Mouse (Mus musculus) forebrain, embryonic 13.5 days (tissue): Measurements from ENCODE around the gene Jarid2. TPM values are rescaled to one million over a fixed set of nuclear protein-coding genes. Genes with fewer than 3 reads are reported as not detected.

ENCODE experiments used
- ATAC-seq: fragments of 200-750 bp; cut with Nextera tagmentation; 2 replicates; pipeline ENCODE4 v1.8.0; 2017
- H3K27ac ChIP-seq: fragments of 300-500 bp; sonication (generic); 2 replicates; pipeline ENCODE4 v1.5.1; 2015; ENCODE audit warnings: inconsistent platforms, mild to moderate bottlenecking, moderate library complexity
- H3K27me3 ChIP-seq: fragments of 300-500 bp; sonication (generic); 2 replicates; pipeline ENCODE4 v1.6.1; 2015; ENCODE audit warnings: mild to moderate bottlenecking, inconsistent platforms
- H3K36me3 ChIP-seq: fragments of 300-500 bp; sonication (generic); 2 replicates; pipeline ENCODE4 v1.6.1; 2015; ENCODE audit warnings: mild to moderate bottlenecking, inconsistent platforms; ENCODE audit not compliant: poor library complexity, severe bottlenecking
- H3K4me1 ChIP-seq: fragments of 300-500 bp; sonication (generic); 2 replicates; pipeline ENCODE4 v1.6.1; 2015; ENCODE audit warnings: inconsistent platforms
- H3K4me2 ChIP-seq: fragments of 300-500 bp; sonication (generic); 2 replicates; pipeline ENCODE4 v1.6.1; 2015; ENCODE audit warnings: inconsistent platforms, mild to moderate bottlenecking, moderate library complexity
- H3K4me3 ChIP-seq: fragments of 300-500 bp; sonication (generic); 2 replicates; pipeline ENCODE4 v1.5.1; 2015; ENCODE audit warnings: mild to moderate bottlenecking, inconsistent platforms
- H3K9ac ChIP-seq: fragments of 300-500 bp; sonication (generic); 2 replicates; pipeline ENCODE4 v1.6.1; 2015; ENCODE audit warnings: mild to moderate bottlenecking, inconsistent platforms
- H3K9me3 ChIP-seq: fragments of 300-500 bp; sonication (generic); replicated peaks from 2 replicates; pipeline ENCODE4 v1.6.1; 2016; ENCODE audit warnings: inconsistent platforms
- WGBS: fragments of 180-500 bp; shearing (Covaris S2); methylation state at CpG from one replicate; pipeline ENCODE4 v1.1.7; 2015; 5-methylcytosine and 5-hydroxymethylcytosine counted together
- polyA plus RNA-seq: library from polyadenylated mRNA; unstranded; fragments of >200 nt; fragmentation: Nextera tagmentation; extraction: Ambion mirVana; gene quantifications from 2 replicates; pipeline ENCODE4 v1.2.1, GENCODE M21; 2015

Jarid2 gene
- polyA plus RNA-seq, 1 experiment from 2014 or later, result 36.7 TPM

DNA sequence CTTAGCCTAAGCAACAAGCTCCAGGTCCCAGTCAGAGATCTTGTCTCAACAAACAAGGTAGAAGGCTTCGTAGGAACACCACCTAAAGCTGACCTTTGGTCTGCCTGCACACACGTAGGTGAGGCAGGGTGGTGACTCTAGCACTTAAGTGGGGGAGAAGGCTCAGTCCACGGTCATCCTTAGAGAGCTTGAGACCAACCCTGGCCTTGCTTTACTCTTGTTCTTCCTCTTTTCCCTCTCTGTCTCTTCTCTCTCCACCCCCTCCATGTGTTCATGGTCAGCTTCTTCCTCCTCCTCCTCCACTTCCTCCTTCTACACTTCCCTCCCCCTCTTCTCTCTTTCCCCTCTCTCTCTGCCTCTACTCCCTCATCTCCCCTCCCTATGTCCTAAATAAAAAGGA is 208.4 kb downstream of the Jarid2 start:
- ATAC-seq, result no peak
- no peak overlapping the region for H3K4me2 ChIP-seq
- no peaks in the 10 kb centered on the region for H3K9me3 ChIP-seq
- 87% methylated on average over 3 of the region's 3 CpGs for WGBS
- peaks cover 36% of the 10 kb centered on the region for H3K4me1 ChIP-seq
- H3K9ac ChIP-seq, result no peak overlapping the region
- H3K27me3 ChIP-seq, result no peaks in the 10 kb centered on the region
- 0 out of 2 replicates have a peak, but pooled peaks cover 3% of the 10 kb centered on the region for H3K36me3 ChIP-seq
- no peak overlapping the region for H3K4me3 ChIP-seq
- H3K27ac ChIP-seq, result no peak overlapping the region

DNA sequence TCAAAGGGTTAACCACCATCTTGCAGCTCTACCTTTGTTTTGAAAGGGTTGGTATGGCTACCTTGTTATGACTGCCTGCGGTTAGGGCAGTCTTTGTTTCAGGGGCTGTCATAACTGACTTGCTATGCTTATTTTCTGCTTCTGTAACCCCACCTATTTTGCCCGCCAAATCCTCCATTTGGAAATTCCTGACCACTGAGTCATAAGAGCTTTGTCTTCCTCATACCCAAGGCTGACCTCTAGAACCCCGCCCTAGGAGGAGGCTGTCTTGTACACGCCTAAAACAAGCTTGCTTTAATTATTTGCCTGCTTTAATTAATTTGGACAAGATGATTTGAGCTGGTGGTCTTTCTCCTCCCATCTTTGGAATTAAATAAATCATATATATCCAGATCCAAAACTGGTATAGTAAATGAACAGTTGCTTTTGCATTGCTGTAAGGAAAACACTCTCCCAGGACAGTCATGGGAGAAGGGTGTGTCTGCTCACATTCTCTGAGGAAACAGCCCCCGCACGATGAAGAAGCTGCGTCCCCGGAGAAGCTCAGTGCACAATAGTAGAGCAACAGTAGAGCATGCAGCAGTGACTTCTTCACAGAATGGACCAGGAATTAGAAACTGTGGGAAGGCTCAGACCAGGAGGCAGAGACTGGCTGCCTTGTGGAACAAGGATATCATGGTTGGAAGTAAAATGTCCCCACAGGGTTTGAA is 210.2 kb downstream of the Jarid2 start:
- ATAC-seq, result no peak
- WGBS, result 77% methylated on average over 8 of the region's 8 CpGs
- H3K4me2 ChIP-seq, result no peak overlapping the region

GRCm38 (mm10) chr13:44943618-44944017 is 214.3 kb downstream of the Jarid2 start:
- peak; percentile 48 for ATAC-seq
- 0 out of 2 replicates have a peak, but pooled peaks cover 3% of the 10 kb centered on the region for H3K36me3 ChIP-seq
- H3K27me3 ChIP-seq, result no peaks in the 10 kb centered on the region
- no peaks in the 10 kb centered on the region for H3K9me3 ChIP-seq
- peak overlapping the region; percentile 16 for H3K4me2 ChIP-seq
- H3K9ac ChIP-seq, result no peak overlapping the region
- WGBS, result 40% methylated on average over 2 of the region's 2 CpGs
- no peak overlapping the region for H3K27ac ChIP-seq
- H3K4me3 ChIP-seq, result no peak overlapping the region
- peaks cover 75% of the 10 kb centered on the region for H3K4me1 ChIP-seq

More for the DNA sequence above, 210.2 kb downstream of the Jarid2 start:
- Histone ChIP-seq H3K4me3 (no peak overlapping the region), H3K36me3 (0 out of 2 replicates have a peak, but pooled peaks cover 3% of the 10 kb centered on the region), H3K4me1 (peaks cover 40% of the 10 kb centered on the region), H3K27ac (no peak overlapping the region), H3K27me3 (no peaks in the 10 kb centered on the region), H3K9me3 (no peaks in the 10 kb centered on the region), H3K9ac (no peak overlapping the region)

DNA sequence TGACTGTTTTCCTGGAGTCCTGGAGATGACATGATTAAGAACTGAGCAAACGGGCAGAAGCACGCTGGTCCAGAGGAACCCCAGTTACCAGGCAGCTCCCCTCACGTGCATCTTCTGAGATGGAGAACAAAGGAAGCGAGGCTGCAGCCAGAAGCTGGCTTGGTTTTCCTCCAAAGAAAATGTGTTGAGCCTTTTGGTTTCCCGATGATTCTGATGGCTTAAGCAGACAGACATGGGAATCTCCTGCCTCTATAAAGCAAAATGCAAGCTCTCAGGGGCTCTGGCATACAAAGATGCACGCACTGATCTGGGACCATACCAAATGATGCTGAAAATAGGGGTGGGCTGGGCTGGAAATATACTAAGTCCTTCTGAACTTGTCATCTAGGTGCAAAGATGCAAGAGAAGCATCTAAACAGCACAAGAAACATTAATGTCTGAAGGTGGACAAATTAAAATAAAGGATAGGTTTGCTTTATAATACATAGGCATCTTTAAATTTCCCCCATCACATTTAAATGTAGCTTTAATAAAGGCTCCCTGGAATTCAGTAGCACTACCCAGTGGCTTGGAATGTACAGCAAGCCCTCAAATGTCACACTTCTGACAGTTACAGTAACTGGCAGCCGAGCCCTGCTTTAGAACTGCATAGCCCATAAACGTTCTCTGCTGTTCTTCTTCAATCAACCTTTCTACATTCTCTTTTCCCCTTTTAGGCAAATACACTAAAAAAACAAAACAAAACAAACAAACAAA is 217.8 kb downstream of the Jarid2 start:
- ATAC-seq, result peak; percentile 81

DNA sequence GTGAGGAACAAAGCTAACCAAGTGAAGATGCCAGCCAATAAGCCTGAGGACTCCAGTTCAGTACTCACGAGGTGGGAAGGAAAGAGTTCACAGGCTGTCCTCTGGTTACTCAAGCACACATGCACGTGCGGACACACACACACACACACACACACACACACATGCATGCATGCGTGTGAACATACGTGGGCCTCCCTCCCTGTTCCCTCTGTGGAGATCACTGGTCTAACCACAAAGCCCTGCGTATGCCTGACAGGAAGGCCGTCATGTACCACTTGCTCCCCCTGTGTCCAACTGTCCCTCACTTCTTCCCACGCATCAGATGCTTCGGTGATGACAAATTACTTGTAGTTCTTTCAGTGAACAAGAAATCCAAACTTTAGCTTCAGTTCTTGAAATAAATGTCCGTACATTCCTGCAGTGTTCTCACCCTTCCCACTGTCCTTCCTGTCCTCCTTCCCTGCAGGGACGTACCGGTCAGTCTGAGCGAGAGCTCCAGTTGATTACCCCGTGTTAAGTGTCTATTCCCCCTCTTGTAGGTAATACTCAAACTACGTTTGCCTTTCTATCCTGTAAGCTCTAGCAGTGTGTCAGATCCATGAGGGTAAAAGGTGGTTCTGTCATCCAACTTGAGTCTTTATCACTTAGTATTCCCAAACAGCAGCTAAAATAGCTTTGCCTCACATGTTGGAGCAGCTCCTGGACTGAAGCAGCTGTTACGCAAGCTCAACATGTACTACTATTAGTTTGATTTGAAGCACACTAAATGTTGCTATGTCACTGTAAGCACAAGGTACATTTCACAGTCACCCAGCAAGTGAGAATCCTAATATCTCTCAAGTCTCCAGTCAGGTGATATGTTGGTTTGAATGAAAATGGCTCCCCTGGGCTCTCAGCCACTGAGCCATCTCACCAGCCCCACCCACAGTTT is 219.3 kb downstream of the Jarid2 start:
- Histone ChIP-seq H3K9me3 (no peaks in the 10 kb centered on the region), H3K27ac (no peak overlapping the region), H3K4me1 (peaks cover 44% of the 10 kb centered on the region), H3K9ac (no peak overlapping the region), H3K27me3 (no peaks in the 10 kb centered on the region), H3K4me3 (no peak overlapping the region), H3K36me3 (no peaks in the 10 kb centered on the region), H3K4me2 (no peak overlapping the region)
- ATAC-seq, result no peak
- WGBS, result 88% methylated on average over 16 of the region's 16 CpGs

More for the DNA sequence above, 217.8 kb downstream of the Jarid2 start:
- Histone ChIP-seq H3K4me3 (peak overlapping the region; percentile 50), H3K27me3 (no peaks in the 10 kb centered on the region), H3K9ac (peak overlapping the region; percentile 70), H3K4me2 (peak overlapping the region; percentile 62), H3K4me1 (peaks cover 60% of the 10 kb centered on the region), H3K27ac (peak overlapping the region; percentile 91), H3K36me3 (no peaks in the 10 kb centered on the region), H3K9me3 (no peaks in the 10 kb centered on the region)
- 6% methylated on average over 8 of the region's 8 CpGs for WGBS

DNA sequence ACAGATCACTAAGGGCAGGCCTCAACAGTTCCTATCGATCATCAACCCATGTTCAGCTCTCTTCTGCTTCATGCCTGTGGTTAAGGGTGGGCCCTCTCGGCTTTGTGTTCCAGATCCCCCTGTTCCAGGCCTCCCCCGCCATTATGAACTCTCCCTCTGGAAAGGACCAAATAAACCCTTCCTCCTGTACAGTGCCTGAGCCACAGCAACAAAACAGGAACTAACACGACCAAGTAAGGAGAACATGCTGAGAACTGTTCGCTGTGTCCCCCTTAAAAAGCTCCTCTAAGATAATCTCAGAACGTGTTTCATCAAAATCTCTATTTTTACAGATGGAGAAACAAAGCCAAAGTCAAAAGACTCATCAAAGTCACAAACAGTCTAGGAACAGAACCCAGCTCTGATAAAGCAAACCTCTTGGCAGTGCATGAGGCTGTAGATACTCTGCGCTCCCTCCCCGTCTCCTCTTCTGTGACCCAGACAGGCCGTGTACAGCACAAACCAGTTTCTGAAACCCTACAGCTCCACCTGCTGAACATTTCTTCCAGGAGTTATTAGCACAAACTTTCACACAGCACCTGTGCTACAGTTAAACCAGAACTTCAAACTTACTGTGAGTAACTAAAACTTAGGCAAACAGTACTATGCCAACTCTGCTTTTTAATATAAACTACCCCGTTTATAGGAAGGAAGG is 223.3 kb downstream of the Jarid2 start:
- no peak overlapping the region for H3K27ac ChIP-seq
- H3K4me3 ChIP-seq, result no peak overlapping the region
- H3K9ac ChIP-seq, result no peak overlapping the region
- H3K36me3 ChIP-seq, result no peaks in the 10 kb centered on the region
- no peak overlapping the region for H3K4me2 ChIP-seq
- 79% methylated on average over 10 of the region's 10 CpGs for WGBS
- H3K27me3 ChIP-seq, result no peaks in the 10 kb centered on the region
- no peak for ATAC-seq
- H3K4me1 ChIP-seq, result peaks cover 10% of the 10 kb centered on the region
- H3K9me3 ChIP-seq, result no peaks in the 10 kb centered on the region

DNA sequence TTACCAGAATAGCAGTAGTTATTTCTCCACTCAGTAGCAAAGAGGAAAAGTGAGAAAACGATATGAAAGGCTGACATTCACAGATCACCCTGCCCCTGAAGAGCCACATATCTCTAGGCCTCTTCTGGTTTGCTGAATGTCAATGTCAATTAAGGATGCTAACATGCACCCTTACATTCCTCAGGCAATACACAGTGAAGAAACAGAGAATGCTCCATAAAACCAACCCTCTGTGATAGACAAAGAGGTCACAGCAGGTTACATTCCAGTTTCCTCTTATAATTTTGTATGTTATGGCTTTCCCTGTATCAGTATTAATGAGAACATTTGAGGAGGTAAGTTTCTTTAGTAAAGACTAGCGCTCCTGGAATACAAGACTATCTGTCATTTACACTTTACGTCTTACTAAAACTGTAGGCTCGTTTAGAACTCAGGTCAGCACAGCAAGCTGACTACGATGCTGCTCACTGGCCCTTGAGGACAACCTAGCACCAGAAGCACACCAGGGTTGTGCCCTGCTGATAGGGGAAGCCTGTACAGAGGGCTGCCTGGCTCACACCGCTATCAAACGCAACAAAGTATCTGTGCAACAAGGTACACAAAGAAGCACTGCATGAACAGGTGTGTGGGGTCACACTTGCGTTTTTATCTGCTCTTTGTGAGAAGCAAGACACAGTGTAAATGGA is 224.4 kb downstream of the Jarid2 start:
- Histone ChIP-seq H3K9me3 (no peaks in the 10 kb centered on the region), H3K4me1 (no peaks in the 10 kb centered on the region), H3K36me3 (no peaks in the 10 kb centered on the region), H3K4me3 (no peak overlapping the region), H3K27me3 (no peaks in the 10 kb centered on the region), H3K27ac (no peak overlapping the region), H3K4me2 (no peak overlapping the region), H3K9ac (no peak overlapping the region)
- no peak for ATAC-seq
- WGBS, result 73% methylated on average over 8 of the region's 8 CpGs

DNA sequence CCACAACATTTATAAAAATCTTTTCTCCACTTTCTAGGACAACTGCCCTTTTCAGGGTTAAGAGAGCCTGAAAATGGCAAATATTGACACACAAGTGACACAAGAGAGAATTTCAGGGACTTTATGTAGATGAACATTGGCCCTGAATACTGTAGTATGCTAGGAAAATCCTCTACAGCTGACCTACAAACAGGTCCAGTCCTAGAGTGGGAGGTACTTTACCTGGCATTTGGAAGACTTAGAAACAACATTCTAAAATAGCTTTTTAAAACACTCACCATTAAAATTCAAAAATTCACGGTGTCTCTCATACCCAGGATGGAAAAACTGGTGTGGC is 224.9 kb downstream of the Jarid2 start:
- ATAC-seq, result no peak
- H3K9ac ChIP-seq, result no peak overlapping the region
- H3K4me3 ChIP-seq, result no peak overlapping the region
- H3K9me3 ChIP-seq, result no peaks in the 10 kb centered on the region
- no peaks in the 10 kb centered on the region for H3K4me1 ChIP-seq
- 93% methylated on average over 1 of the region's 1 CpGs for WGBS
- H3K27me3 ChIP-seq, result no peaks in the 10 kb centered on the region
- no peaks in the 10 kb centered on the region for H3K36me3 ChIP-seq
- no peak overlapping the region for H3K27ac ChIP-seq
- no peak overlapping the region for H3K4me2 ChIP-seq

DNA sequence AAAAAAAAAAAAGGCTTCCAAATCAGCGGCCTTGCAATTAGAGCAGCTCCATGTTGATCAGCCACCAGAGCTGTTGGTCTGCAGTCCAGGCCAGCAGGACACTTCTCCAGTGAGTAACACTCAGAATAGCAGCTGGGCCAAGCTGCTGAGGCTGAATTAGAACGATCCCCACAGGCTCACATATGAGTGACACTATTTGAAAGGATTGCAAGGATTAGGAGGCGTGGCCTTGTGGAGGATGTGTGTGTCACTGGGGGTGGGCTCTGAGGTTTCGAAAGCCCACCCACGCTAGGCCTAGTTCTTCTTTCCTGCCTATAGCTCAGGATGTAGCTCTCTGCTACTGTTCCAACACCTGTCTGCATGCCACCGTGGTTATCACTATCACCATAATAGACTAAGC is 226.5 kb downstream of the Jarid2 start:
- no peak for ATAC-seq
- Histone ChIP-seq H3K9me3 (no peaks in the 10 kb centered on the region), H3K9ac (no peak overlapping the region), H3K4me2 (no peak overlapping the region), H3K4me3 (no peak overlapping the region), H3K27me3 (no peaks in the 10 kb centered on the region), H3K27ac (no peak overlapping the region), H3K36me3 (no peaks in the 10 kb centered on the region), H3K4me1 (peaks cover 5% of the 10 kb centered on the region)
- 91% methylated on average over 6 of the region's 6 CpGs for WGBS

GRCm38 (mm10) chr13:44957049-44957448 is 227.8 kb downstream of the Jarid2 start:
- 94% methylated on average over 8 of the region's 8 CpGs for WGBS
- no peak overlapping the region for H3K4me2 ChIP-seq
- no peak overlapping the region for H3K27ac ChIP-seq
- no peak for ATAC-seq
- H3K4me3 ChIP-seq, result no peak overlapping the region
- H3K27me3 ChIP-seq, result no peaks in the 10 kb centered on the region
- H3K9ac ChIP-seq, result no peak overlapping the region
- H3K36me3 ChIP-seq, result no peaks in the 10 kb centered on the region
- H3K4me1 ChIP-seq, result peaks cover 15% of the 10 kb centered on the region
- H3K9me3 ChIP-seq, result no peaks in the 10 kb centered on the region
